Mouse (Mus musculus): ENCODE measurements at regions not wholly inside any gene's neighbourhood (a gene's known extent, or its start where the extent isn't known, plus 50 kb on each side); places are given as distances from the start of the nearest gene placed in this dataset.
"Not testable (repeated sequence)": the region's sequence is repeated elsewhere in the genome, so short reads cannot be mapped to it uniquely, and the experiment has no call there.

GRCm38 (mm10) chr3:81750164-81750563, 182.2 kb upstream of the Ctso start:
- no peak for DNase-seq

- no peak for DNase-seq
Observed at GRCm38 (mm10) chr3:81752955-81753354, 179.4 kb upstream of the Ctso start.

GRCm38 (mm10) chr3:81760383-81760782, 172.0 kb upstream of the Ctso start:
- DNase-seq: no peak

- DNase-seq: no peak
Observed at GRCm38 (mm10) chr3:81760914-81761313, 171.5 kb upstream of the Ctso start.

GRCm38 (mm10) chr3:81771812-81772211, 160.6 kb upstream of the Ctso start:
- DNase-seq: no peak

- no peak for DNase-seq
Observed at GRCm38 (mm10) chr3:81773012-81773411, 159.4 kb upstream of the Ctso start.

- no peak for DNase-seq
Observed at GRCm38 (mm10) chr3:81782081-81782480, 150.3 kb upstream of the Ctso start.

GRCm38 (mm10) chr3:81782921-81783541, 149.4 kb upstream of the Ctso start:
- DNase-seq: peak; percentile 92

GRCm38 (mm10) chr3:81788915-81789314, 143.5 kb upstream of the Ctso start:
- no peak for DNase-seq

GRCm38 (mm10) chr3:81789664-81790063, 142.7 kb upstream of the Ctso start:
- no peak for DNase-seq

- DNase-seq: no peak
Observed at GRCm38 (mm10) chr3:81802096-81802495, 130.3 kb upstream of the Ctso start.

- DNase-seq: no peak
Observed at GRCm38 (mm10) chr3:81805745-81806144, 126.7 kb upstream of the Ctso start.

- no peak for DNase-seq
Observed at GRCm38 (mm10) chr3:81809604-81810003, 122.8 kb upstream of the Ctso start.

GRCm38 (mm10) chr3:81820304-81820703, 112.1 kb upstream of the Ctso start:
- no peak for DNase-seq

GRCm38 (mm10) chr3:81829525-81829924, 102.9 kb upstream of the Ctso start:
- no peak for DNase-seq

- no peak for DNase-seq
Observed at GRCm38 (mm10) chr3:81829966-81830599, 102.3 kb upstream of the Ctso start.

GRCm38 (mm10) chr3:81835380-81836157, 96.8 kb upstream of the Ctso start:
- no peak for DNase-seq

GRCm38 (mm10) chr3:81836478-81836877, 95.9 kb upstream of the Ctso start:
- DNase-seq: no peak

- DNase-seq: not testable (repeated sequence)
Observed at GRCm38 (mm10) chr3:81838121-81838520, 94.3 kb upstream of the Ctso start.

- no peak for DNase-seq
Observed at GRCm38 (mm10) chr3:81864487-81864886, 67.9 kb upstream of the Ctso start.

All from heart, adult 11 months (tissue).